Mouse (Mus musculus) testis, postnatal 14 days (tissue): ENCODE measurements at regions not wholly inside any gene's neighbourhood (a gene's known extent, or its start where the extent isn't known, plus 50 kb on each side); places are given as distances from the start of the nearest gene placed in this dataset.
A peak's percentile ranks its signal among the peaks of the same experiment; 100 is the strongest.

Experiments
- DNase-seq: peaks from one replicate; pipeline ENCODE4 v3.0.0; 2021; ENCODE audit warnings: low spot score

DNA sequence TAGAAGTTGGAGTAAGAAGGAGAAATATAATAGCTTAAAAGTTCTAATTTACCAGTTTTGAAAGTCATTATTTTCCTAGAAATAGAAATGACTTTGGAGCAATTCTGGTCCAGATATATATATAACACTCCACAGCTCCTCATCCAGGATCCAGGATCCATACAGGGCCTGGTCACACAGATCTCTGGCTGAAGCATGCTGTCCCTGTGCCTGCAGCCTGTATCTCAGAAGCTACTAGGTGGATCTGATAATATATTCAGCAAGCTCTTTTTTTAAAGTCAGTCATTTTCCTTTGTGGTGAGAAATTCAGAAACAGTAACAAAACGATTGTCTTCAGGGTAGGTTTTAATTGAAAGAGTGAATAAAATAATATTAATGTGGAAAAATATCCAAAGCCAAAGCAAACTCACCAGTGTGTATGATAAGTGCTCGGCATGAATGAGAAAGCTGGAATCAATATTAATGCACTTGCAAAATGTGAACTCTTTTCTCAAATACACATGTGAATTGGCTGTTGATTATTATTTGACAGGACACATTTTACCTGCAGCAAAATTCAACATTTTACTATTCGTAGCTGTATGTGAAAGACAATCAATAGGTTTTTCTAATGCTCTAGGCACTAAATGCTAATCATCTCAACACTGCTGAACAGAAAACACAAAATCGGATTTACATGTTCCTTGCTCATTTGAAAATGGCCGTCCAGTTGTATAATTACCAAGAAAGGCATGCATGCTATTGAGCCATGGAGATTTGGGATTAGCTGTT, 288.1 kb upstream of the Cxadr start:
- DNase-seq: no peak

DNA sequence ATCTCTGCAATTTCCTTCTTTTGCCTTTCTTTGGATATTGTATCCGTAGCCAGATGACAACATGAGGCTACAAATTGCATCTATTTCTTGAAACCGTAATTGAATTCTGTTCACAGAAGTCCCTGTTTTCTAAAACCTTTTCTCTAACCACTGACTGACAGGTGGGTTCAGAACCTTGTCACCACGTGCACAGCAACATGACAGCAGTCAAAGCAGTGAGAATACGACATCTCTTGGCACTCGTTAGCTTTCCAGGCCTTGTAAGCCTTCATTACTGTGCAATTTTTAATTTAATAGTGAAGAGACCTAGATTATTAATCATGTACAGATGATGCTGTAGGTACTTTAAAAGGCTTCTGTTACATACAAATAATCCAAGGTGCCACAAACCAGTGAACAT, 297.3 kb upstream of the Cxadr start:
- DNase-seq: no peak

DNA sequence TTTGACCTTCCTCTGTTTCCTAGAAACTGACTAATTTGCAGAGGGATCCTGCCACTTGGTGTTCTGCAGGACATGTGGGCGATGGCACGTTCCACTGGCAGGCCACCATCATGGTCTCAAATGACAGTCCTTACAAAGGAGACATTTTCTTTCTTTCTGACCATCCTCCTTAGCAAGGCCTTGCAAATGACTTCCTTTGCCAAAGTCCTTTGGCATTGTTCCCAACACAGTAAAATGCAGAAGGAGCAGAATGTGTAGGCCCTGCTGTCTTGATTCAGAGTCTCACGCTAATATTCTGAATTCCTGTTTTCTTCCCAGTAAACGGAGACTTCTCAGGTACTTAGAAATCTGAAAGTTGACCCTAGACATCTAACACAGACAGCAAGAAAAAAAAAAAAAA, 308.3 kb upstream of the Cxadr start:
- no peak for DNase-seq

DNA sequence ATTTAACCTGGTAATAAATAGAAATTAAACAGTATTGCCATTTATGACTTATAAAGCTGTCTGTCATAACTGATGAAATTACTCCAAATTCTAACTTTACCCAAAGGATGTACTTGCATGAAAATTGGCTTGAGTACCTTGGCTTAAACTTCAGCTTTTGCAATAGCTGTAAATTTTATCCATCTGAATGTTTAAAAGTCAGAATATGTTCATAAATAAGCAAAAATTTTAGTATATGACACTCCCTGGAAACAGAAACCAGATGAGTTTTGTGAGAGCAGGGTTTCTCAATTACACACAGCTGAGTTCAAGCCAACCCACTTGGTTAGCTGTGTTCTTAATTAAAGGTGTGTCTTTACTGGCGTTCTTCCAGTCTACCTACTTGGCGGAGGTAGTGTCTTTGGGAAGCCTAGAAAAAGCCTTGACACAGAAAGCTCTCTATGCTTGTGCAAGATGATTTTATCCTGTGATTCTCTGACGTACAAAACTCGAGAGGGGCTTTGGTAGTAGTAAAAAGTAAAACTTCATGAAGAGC, 311.4 kb upstream of the Cxadr start:
- no peak for DNase-seq

DNA sequence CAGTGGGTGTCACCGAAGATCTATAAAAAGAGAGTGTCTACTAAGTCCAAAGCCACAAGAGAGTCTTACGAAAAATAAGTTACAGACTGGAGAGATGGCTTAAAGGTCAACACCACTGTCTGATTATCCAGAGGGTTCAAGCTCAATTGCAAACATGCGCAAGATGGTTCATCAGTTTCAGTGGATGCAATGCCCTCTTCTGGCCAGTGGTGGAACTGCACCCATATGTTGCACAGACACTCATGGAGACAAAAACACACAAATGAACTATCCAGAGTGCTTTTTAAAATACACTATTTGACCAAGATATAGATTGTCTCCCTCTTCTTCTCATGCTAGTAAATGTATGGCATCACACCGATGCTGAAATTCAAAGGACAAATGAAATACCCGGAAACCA, 312.1 kb upstream of the Cxadr start:
- peak; percentile 4 for DNase-seq

DNA sequence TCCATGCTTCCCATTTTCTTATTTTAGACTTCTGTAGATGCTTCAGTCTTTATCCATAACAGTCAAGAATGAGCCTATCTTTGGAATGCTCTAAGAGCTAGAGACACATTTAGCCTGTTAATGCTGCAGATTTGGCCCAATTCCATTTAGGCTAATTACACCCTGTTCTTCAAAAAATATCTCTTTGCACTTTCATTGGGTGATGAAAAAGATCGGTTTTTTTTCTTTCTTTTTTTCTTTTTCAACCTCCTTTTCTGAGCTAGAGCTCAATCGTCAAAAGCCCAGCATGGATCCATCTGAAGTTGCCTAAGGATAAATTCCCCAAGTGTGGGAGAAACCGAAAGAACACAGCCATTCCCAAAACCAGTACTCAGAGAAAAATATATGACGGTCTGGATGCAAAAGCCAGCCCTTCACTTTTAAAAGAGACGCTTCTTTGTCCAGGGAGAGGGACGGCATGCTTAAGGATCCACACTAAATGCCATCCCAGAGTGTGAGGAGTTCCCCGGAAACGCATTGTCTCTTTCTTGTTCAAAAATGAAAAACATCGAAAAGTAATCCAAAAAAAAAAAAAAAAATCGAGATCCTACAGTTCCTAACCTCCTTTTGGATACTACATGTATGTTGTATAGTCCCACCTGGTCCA, 314.3 kb upstream of the Cxadr start:
- DNase-seq: peak; percentile 3

DNA sequence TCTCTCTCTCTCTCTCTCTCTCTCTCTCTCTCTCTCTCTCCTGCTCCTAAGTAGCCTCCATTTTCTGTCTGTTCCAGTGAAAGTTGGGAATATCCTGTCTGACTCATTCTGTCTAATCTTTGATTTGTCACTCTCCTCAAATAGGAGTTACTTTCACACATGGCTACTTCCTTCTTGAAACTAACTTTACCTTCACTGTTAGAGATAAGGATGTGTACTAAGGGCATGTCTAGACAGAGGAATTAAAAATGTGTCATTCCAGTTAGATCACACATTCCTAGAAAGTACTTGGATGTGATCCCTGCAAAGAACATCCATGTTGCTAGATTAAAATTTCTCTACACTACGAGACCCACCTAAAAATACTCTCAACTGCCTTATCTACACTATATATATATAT, 346.9 kb upstream of the Gm11146 start:
- no peak for DNase-seq

DNA sequence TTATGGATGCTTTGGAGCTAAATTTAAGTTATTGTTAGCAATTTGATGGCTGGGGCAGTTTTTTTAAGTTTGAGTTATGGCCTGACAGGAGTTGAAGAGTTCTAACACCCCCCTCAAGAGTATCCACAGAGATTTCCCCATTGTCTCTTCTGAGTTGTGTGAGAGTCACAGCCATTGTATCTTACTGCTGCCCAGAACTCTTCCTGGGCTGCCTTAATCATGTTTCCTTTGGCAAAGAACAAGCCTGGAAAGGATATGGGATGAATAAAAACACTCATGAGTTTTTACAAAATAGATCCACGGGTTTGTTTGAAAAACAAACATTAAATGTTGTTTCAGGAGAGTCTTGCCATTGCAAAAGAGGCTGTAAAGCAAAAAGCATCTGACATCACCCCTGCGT, 343.5 kb upstream of the Gm11146 start:
- no peak for DNase-seq

DNA sequence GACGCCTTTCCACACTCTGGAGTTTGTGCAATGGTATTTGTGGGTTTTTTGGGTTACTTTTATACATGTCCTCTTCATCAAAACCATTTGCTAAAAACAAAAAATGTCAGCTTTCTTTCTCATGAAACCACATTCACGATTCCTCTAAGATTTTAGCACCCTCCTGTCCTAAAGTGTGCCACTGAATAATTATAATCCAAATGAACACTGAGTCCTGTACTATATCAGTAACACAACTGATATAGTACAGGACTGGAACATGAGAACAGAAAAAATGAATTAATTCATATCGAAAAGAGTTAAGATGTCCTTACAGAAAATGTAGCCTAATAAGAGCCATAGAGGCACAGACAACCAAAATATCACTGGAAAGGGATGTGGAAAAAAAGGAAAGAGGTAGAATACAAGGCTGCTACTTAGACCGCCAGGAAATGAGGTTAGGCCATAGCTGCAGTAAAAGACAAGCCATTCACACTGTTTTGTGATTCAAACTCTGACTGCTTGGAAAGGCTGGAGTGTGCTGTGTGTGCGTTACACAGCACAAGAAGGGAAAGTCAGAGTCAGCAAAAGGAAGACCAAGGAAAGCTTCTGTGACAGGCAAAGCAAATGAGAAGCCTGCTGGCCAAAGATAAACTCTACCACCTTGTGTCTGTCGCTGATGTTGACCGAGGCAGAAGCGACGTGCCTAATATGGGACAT, 329.3 kb upstream of the Gm11146 start:
- DNase-seq: no peak

DNA sequence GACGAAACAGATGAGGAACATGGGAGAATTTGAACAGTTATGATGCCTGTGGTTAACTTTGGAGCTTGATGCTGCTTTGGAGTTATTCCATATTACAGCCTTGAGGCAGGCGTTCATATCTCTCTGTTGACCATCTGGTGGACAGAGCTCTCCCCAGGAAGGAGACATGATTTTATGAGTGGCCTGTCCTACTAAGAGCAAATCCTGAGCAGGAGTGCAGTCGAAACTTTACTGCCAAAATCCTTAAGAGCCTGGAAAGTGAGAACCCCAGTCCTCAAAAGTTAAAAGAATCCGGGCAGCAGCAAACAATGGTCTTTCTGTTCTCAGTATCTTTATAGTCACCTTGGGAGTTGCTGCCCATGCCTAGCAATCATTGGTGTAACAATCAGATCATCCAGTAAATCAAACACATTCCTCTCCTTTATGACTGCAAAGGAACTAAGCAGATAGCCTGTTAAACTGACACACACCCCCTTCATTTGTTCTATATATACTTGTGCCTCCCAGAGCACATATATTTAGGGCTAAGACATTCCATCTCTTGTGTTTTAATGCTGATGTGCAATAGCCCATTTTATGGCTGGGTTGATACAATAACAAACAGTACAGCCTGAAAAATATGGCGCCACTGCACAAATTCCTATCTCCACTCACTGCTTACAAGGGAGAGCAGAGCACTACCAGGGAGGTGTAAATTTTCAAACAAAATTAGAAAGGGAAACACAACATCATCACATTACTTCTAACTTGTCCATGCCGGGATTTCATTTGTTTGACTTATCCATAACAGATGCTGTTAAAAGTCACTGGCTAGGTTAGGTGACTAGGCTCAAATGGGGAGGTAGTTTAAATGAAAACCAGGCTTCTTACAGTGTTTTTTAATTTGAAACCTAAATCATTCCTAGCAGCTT, 312.5 kb upstream of the Gm11146 start:
- DNase-seq: no peak

DNA sequence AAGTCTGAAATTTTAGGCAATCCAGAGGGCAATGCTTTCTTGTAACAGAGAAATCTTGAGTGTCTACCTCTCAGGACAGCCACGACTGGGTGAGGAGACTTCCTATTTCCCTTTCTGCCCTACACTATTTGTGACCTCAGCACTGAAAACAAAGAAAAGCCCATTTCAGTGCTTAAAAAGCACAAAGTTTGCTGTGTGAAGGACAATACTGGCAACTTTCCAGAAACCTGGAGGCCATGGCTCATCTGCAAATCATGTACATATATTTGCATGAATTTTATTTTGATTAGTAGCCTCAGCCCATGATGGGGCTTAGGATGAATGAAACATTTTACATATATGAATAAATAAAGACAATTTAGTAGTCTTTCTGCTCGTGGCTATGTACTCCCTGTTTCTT, 292.4 kb upstream of the Gm11146 start:
- no peak for DNase-seq

DNA sequence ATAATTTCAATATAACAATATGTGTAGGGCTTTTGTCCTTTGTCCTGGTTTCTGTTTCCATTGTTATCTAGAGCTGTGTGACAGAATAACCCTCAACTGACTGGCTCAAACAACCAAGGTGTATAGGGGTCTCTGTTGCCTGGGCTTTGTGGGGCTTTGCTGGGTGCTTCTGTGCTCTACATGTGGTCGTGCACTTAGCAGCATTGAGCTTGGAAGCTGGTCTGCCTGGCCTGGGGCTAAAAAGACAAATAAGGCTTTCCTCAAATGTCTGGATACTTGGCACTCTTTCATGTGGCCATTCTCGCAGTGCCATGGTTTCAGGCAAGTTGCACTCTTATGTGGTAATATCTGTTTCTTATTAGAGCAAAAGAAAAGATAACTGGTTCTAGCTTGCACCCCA, 291.8 kb upstream of the Gm11146 start:
- no peak for DNase-seq

DNA sequence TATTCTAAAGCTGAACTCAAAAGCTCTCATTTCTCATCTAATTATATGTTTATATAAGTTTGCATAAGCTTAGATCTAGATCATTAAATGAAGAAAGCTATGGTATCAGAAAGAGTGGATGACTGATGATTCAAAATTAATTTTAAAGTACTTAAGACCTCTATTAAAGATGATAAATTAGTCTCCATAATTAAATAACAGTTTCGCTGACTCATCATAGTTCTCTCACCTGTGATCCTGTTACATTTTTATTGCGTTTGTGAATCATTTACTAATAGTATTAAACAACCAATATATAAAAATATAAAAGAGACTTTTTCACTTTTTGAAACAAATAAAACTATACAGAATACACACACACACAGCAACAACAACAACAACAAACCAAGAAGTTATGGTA, 290.8 kb upstream of the Gm11146 start:
- DNase-seq: no peak

DNA sequence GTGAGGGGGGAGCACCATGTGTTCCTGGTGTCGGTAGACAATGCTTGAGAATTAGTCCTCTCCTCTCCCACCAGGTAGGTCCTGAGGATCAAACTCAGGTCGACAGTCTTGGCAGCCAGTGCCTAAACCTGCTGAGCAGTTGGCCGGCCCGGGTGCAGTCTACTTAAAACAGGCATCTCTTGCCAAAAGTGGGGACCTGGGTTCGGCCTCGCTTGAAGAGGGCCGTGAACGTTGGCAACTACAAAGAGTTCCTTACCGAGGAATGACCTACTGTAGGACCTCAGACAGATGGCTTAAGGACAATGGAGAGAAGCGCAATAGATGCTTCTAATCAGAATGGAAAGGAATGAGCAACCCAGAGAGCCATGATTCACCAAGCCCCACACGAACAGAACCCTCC, 287.5 kb upstream of the Gm11146 start:
- DNase-seq: no peak

DNA sequence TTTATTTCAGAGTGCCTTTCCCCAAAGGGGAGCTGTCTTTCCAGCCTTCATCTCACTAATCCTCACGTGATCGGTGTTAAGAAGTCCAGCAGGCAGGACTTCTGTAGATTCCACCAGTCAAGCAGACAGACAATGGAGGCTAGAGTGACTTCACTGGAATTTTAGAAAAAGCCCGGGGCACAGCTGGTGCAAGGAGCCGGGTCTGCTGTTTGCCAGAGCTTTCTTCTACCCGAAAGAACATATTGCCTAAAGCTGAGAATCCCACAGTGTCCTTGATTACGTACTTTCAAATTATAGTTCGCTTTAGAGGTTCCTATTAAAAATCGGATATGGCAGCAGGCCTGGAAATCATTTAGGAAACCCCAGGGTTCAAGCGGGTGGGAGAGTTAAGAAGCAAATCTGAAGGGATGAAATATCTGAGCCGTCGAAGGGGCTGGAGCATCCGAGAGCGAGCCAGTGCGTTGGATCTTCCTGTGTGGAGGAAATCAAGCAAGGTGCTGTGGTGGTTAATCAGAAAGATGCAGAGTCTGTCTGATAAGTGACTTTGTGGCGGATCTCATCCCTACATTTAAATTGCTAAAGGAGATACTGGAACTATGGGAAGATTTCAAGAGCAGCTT, 283.3 kb upstream of the Gm11146 start:
- no peak for DNase-seq

DNA sequence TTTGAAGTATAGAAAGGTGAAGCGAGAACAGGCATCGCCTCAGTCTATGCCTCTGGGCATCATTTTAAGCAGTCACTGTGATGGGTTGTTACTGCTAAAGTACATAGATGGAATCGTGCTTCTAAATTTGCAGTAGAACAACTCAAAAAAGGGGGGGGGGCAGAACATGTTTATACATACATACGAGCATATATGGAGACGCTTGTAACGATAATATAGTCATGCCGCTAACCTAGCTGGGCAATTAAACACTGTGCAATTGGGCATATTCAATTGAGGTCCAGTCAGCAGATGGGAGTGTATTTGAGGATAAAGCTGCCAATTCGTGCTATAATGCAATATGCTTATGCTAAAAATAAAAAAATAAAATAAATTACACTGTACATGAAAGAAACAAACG, 282.6 kb upstream of the Gm11146 start:
- DNase-seq: no peak

DNA sequence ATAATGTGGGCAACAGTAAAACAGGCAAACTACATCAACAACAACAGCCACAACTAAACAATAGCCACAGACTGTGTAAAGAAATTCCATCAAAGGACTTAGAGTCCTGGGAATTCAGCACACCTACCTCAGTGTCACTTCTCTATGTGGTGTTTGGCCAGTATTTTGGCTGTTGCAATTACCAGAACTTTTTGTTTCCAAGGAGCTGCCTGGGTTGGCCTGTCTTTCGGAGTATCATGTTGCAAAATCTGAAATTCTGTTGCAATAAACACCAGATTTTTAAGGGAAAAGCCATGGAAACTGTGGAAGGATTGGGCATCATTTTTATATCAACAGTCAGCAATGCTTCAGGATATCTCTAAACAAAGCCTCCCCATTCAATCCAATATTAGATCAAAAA, 275.1 kb upstream of the Gm11146 start:
- DNase-seq: no peak

DNA sequence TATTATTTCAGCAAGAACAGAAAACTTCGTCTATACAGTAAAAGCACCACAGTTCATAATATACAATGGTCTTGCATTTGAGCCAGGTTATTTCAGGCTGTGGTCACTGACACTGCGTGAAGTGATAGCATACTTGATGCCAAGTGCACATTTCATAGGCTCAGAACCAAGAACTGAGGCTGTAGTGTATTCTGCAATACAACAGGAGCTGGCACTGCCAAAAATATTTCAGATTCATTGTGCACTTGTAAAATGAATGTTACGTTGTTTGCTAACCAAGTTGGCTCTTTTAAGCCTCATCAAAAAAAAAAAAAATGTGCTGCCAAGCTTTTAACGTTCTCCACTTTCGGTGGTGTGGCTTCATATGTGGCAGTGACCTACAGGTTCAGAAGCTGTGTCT, 261.4 kb upstream of the Gm11146 start:
- no peak for DNase-seq

DNA sequence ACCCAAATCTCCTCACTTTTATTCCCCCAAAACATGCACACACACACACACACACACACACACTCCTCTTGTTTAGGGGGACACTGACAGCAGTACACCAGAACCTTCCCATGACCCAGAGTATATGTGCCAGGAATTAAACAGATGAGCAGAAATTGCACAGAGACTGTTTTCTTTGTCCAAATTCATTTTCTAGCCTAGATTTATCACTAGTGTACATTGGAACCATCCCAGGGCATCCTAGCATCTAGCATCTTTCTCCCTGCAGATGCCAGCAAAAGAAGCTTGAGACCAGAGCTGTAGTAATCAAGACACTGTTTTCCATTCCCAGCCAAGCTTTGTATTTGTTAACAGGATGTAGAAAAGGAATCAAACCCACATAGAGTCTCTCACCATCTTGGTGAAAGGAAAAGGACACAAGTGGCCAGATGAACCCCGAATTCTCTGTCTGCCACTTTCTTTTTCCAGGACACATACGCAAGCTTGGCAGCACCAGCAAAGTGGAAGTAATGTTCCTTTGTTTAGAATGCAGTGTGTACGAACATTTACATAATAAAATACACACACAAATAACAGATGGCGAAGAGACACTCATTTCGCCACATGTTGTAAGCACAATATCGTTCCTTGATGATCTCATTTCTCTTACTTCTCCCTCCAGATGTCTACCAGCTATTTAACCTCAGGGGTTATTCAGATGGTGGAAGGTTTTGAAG, 250.3 kb upstream of the Gm11146 start:
- DNase-seq: no peak

DNA sequence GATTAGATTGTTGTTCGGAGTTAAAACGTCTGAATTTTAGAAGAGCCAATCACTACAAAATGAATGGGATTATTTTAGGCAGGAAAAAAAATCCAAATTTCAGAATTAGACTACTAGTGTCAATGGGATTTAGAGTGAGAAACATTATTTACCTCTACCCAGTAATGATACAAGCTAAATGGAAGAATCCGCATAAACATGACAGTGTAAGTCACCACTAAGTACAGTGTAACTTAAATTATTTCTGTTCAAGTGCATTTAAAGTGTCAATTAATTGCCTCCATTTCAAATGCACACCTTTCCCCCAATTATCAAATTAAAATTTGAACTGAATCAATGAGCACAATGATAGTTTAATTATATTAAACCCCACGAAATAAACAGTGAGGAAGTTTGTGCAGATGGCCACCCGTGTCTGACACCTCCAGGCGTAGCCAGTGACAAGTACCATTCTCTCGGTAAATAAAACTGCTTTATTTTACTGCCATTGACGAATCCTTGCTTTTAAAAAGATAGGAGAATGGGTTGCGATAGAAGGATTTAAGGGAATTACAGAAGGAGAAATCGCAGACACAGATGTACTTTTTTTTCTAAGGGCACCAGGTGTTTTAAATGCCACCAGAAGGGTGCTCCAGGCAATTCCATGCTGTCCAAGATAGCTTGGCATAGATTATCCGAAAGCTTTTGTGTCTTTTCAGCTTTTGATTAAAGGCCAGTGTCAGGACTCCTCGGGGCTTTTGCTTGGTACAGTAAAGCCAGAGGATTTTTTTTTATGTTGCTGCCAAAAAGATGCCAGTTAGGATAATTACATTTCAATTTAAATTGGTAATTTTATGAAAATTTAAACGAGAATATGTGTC, 249.5 kb upstream of the Gm11146 start:
- DNase-seq: no peak
